Mouse (Mus musculus): ENCODE data around the gene 9930104L06Rik. TPM values are rescaled to one million over a fixed set of nuclear protein-coding genes. Genes with fewer than 3 reads are reported as not detected.

The 9930104L06Rik gene
- total RNA-seq, 2 experiments from 2014 or later, result 2.4 to 6.7 TPM

DNA sequence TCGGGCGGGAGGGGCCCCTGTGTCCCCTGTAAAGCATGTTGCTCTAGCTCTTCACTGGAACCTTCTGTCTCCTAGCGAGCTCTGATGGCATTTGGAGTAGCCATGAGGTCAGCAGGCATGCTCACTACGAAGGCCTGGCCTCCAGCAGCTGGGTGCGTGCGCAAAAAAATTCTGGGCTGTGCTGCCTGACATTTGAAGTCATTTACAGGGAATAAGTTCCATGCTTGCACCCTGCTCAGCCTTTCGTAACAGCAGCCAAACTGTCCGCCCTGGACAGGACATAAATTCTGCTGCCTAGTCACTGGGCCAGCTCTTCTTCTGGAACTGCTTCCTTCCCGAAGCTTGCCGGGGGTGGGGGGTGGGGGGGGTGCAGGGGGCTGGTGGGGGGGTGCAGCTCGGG lies 22.2 kb downstream of the 9930104L06Rik start:
- ATAC-seq (ENCODE audit: poor library complexity, severe bottlenecking), result no peak

DNA sequence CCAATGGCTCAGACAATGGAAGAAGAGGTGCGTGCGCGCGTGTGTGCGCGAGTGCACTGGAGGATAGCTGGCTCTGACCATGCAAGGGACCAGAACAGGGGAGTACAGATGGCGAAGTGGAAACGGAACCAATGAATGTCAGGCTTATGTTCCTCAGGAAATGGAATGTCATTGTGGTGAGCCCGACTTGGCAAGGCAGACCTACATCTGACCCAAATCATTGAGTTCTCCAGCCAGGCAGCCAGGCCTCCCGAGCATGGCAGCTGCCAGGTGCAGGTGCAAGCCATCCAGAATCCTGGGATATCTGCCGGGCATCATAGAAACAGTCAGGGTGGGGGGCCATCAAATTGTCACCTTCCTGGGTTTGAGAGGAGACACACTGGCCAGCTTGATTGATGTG lies 24.1 kb downstream of the 9930104L06Rik start:
- no peak for ATAC-seq (ENCODE audit: poor library complexity, severe bottlenecking)

DNA sequence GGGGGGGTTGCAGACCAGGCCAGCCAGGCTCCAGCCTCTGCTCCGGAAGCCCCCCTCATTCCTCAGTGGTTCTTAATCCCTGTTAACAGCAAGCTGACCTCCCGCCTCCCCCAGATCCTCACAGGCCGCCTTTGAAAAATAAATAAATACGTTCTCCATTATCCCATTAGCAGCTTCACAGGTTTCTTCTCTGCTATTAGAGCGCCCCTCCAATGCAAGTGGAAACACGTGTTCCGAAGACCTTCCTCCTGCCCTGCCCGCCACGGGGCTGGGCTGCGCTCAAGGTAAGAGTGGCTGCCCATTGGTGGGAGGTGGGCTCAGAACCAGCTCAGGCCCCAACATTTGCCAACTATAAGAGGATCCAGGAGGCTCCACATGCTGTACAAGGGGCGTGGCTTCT lies 25.7 kb downstream of the 9930104L06Rik start:
- no peak for ATAC-seq (ENCODE audit: poor library complexity, severe bottlenecking)

DNA sequence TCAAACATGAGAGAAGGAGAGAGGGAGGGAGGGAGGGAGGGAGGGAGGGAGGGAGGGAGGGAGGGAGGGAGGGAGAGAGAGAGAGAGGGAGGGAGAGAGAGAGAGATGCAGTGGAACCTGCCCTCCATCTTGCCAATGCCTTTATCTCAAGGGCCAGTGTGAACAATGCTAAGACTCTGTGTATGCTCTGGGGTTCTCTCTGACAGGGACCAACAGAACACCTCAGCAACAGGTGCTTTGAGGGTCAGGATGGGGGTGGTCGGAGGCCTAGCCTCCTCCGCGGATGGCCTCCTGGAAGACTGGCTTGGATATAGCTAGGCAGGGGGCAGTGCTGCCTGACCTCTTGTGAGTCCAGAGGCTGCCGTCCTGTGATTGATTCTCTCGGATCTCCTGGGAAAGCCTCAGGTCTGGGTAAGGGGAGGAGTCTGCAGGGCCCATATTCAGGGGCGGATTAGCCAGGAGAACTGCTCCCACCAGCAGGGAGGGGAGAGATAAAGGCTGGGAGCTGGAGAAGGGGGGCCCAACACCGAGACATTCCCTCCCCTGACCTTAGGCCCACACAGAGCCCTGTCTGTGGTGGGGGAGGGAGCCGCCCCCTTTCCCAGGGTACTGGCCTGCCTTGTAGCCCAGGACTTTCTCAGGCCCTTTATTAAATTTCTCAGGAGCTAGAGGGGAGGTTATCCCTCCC lies 28.2 kb downstream of the 9930104L06Rik start:
- no peak for ATAC-seq (ENCODE audit: poor library complexity, severe bottlenecking)

- ATAC-seq (ENCODE audit: poor library complexity, severe bottlenecking), result no peak
Observed at GRCm38 (mm10) chr4:124968711-124969110, 31.9 kb downstream of the 9930104L06Rik start.

GRCm38 (mm10) chr4:124969219-124969848 lies 32.5 kb downstream of the 9930104L06Rik start:
- no peak for ATAC-seq (ENCODE audit: poor library complexity, severe bottlenecking)

GRCm38 (mm10) chr4:124970194-124970593 lies 33.3 kb downstream of the 9930104L06Rik start:
- ATAC-seq (ENCODE audit: poor library complexity, severe bottlenecking), result no peak

DNA sequence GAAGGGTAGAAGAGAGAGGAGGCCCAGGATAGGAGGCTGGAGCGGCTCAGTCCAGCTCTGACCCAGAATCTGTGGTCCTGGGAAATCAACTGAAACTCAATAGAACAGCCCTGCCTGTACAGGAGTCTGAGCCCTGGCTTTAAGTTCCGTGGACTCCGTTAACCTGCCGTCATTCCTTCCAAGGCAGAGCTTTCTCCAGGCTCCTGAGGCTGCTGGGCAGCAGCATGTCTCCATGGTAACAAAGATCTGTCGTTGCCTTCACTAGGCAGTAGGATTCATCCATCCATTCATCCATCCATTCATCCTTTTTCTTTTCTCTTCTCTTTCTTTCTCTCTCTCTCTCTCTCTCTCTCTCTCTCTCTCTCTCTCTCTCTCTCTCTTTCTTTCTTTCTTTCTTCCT lies 33.8 kb downstream of the 9930104L06Rik start:
- no peak for ATAC-seq (ENCODE audit: poor library complexity, severe bottlenecking)

DNA sequence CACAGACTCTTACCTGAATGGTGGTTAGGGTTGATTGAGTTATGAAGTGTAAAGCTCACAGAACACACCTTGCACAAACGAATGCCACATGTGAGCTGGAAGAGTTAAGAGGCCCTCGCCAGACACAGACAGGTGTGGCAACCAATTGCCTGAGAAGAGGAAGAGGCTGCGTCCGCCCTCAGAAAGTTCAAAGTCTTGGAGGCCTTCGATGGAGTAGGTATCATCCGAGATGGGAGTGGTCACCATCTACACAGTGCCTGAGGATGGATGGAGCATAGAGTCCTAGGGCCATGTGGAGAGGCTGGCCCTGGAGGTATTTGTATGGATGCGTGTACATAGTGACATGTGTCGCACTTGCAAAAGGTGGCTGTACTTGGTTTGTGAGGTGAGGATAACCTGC lies 34.2 kb downstream of the 9930104L06Rik start:
- no peak for ATAC-seq (ENCODE audit: poor library complexity, severe bottlenecking)

DNA sequence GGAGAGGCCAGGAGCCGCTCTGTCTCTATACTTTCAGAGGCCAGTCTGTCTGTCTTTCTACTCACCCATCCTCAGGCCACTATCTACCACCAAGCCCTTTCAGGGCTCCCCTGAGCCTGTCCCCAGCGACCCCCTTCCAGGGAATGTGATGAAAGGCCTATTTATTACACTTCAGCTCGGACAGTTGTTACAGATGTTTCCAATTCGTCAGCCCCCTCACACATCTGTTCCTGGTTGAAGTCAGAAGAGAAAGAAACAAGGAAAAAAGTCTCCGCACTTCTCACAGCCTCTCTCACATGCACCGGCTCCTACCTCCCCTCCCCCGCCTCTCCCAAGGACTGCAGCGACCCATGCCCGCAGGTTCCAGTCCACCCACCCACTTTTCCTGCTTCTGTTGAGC lies 35.5 kb downstream of the 9930104L06Rik start:
- no peak for ATAC-seq (ENCODE audit: poor library complexity, severe bottlenecking)

GRCm38 (mm10) chr4:124973296-124973695 lies 36.4 kb downstream of the 9930104L06Rik start:
- no peak for ATAC-seq (ENCODE audit: poor library complexity, severe bottlenecking)

GRCm38 (mm10) chr4:124978201-124978600 lies 41.4 kb downstream of the 9930104L06Rik start:
- no peak for ATAC-seq (ENCODE audit: poor library complexity, severe bottlenecking)

- ATAC-seq (ENCODE audit: poor library complexity, severe bottlenecking), result peak; percentile 39
Observed at GRCm38 (mm10) chr4:124983893-124984526, 47.2 kb downstream of the 9930104L06Rik start.

DNA sequence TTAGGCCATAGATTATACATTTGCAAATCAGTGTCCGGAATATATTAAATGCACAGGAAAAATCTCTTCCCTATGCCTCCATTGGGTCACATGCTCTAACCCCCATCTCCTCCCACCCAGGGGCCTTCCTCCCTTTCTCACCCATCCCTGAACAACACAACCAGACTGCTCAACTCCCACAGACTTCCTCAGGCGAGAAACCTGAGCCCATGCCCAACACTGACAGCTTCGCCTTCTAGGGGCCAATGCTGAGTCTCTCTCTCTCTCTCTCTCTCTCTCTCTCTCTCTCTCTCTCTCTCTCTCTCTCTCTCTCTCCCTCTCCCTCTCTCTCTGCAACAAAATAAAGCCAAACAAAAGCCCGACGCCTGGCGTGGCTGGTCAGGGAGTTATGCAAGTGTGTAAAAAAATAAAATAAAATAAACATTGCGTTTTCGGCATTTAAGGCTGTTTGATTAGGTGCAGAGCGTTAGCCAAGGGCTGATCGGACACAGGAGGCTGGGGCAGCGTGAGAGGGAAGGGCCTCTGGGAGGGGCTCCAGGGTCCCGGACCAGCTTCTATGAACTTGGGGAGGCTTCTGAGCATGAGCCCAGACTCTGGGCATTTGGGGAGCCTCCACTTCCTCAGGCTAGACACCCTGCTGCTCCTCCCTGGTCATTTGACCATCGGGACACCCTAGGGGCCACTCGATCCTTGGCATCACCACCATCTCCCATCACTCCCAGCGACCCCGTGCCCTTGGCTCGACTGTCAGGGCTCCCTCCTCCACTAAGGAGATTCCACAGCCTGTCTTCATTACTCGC lies 48.2 kb downstream of the 9930104L06Rik start:
- no peak for ATAC-seq (ENCODE audit: poor library complexity, severe bottlenecking)

GRCm38 (mm10) chr4:124985671-124986602 lies 49.1 kb downstream of the 9930104L06Rik start, which contains the start of gene Rspo1:
TSS of gene Rspo1 (plus strand) at chr4:124986430.
- ATAC-seq (ENCODE audit: poor library complexity, severe bottlenecking), result peak; percentile 46; the same call in 1 of the 2 replicates

- no peak for ATAC-seq (ENCODE audit: poor library complexity, severe bottlenecking)
Observed at GRCm38 (mm10) chr4:124986739-124987710, 50.2 kb downstream of the 9930104L06Rik start.

DNA sequence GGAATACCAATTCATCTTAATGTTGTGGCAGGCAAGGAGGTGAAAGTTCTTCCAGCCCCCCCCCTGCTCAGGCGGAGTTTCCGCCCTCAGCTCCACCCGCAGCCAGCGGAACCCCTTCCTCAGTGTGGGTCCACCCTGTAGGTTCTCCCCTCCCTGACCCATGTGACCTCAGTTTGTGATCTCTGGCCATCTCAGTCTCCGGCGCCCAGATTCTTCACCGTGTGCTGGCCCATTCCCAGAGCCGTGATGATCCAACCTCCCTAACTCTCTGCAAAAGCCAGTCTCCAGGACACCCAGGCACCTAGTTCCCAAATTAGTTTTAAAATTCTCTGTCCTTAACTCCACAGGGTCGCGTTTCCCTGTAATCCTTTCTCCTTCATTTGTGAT lies 50.9 kb downstream of the 9930104L06Rik start:
- ATAC-seq (ENCODE audit: poor library complexity, severe bottlenecking), result no peak

GRCm38 (mm10) chr4:124988382-124988781 lies 51.5 kb downstream of the 9930104L06Rik start:
- ATAC-seq (ENCODE audit: poor library complexity, severe bottlenecking), result no peak

- ATAC-seq (ENCODE audit: poor library complexity, severe bottlenecking), result no peak
Observed at GRCm38 (mm10) chr4:124989787-124990253, 53.0 kb downstream of the 9930104L06Rik start.

Data from megakaryocyte, adult 5-6 weeks (primary cell).